Mouse (Mus musculus) liver, adult 2 months (tissue): ENCODE data around the gene Habp2.

Experiments
- CTCF ChIP-seq: fragments of 200-500 bp; IDR thresholded peaks from 2 replicates; pipeline ENCODE4 v1.5.1; 2011; ENCODE audit warnings: low read depth, low read length, control low read depth
- POLR2A ChIP-seq: fragments of 200-500 bp; IDR thresholded peaks from 2 replicates; pipeline ENCODE4 v1.6.1; 2011; ENCODE audit warnings: low read length, control low read depth; ENCODE audit not compliant: insufficient read depth; ENCODE audit errors: extremely low read depth

DNA sequence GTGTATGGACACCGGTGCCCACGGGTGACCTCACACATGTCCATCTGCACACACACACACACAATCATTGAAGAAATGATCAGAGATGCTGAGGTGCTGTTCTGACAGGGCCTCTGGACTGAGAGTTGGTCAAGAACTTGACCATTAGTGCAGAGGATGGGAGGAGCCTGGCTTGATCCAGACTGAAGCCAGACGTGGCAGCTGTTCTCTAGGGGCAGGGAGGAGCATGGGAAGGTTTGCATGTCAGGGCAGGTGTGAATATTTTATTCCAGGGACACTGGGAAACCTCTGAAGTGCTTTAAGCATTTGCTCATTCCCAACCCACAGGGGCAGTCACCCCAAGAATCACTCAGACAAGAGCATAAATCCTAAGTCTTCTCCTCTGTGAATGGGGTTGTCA, 10.3 kb downstream of the Habp2 start:
- no peak for TF ChIP-seq POLR2A
- no peak for TF ChIP-seq CTCF
